Mouse (Mus musculus) cerebellum, adult 2 months (tissue): Measurements from ENCODE around the gene 1110032A03Rik. TPM values are rescaled to one million over a fixed set of nuclear protein-coding genes. Genes with fewer than 3 reads are reported as not detected.

Source experiments
- DNase-seq, 2 experiments: peaks; one replicate each; pipeline ENCODE4 v3.0.0; 2021
- H3K27ac ChIP-seq: fragments of 200-500 bp; 2 replicates; pipeline ENCODE4 v1.5.1; 2012; ENCODE audit warnings: low read length, control low read depth, inconsistent platforms; ENCODE audit not compliant: insufficient read depth
- H3K27me3 ChIP-seq: fragments of 200-500 bp; 2 replicates; pipeline ENCODE4 v1.6.1; 2012; ENCODE audit warnings: inconsistent platforms, mild to moderate bottlenecking, low read length, moderate library complexity; ENCODE audit not compliant: control insufficient read depth, insufficient read depth
- H3K4me1 ChIP-seq: fragments of 200-500 bp; 2 replicates; pipeline ENCODE4 v1.6.1; 2011; ENCODE audit warnings: low read length; ENCODE audit not compliant: control insufficient read depth, insufficient read depth
- H3K4me3 ChIP-seq: fragments of 200-500 bp; replicated peaks from 2 replicates; pipeline ENCODE3; 2011; ENCODE audit warnings: mild to moderate bottlenecking, low read depth, low read length, control low read depth; ENCODE audit not compliant: insufficient read depth
- CTCF ChIP-seq: fragments of 200-500 bp; IDR thresholded peaks from 2 replicates; pipeline ENCODE4 v1.5.1; 2011; ENCODE audit warnings: low read depth, mild to moderate bottlenecking, control low read depth, low read length, moderate library complexity, borderline replicate concordance; ENCODE audit not compliant: insufficient read depth
- POLR2A ChIP-seq: fragments of 200-500 bp; IDR thresholded peaks from 2 replicates; pipeline ENCODE4 v1.6.1; 2011; ENCODE audit warnings: low read length, control low read depth, borderline replicate concordance; ENCODE audit not compliant: insufficient read depth
- WGBS: fragments of 180-500 bp; shearing (Covaris S2); methylation state at CpG from one replicate; pipeline ENCODE4 v1.1.7; 2018; 5-methylcytosine and 5-hydroxymethylcytosine counted together
- polyA plus RNA-seq: library from polyadenylated mRNA; depleted of rRNA; stranded (reverse); fragments of >200 nt; gene quantifications from 2 replicates; pipeline ENCODE4 v1.2.3, GENCODE M21; 2012

The 1110032A03Rik gene
- polyA plus RNA-seq, 1 experiment, result 87.8 TPM

- Histone ChIP-seq H3K27ac (no peak overlapping the region), H3K27me3 (no peaks in the 10 kb centered on the region), H3K4me1 (no peaks in the 10 kb centered on the region), H3K4me3 (no peak overlapping the region)
- 78% methylated on average over 8 of the region's 8 CpGs for WGBS
- TF ChIP-seq POLR2A, result no peak
- TF ChIP-seq CTCF, result no peak
- DNase-seq, result no peak
These were observed 21.5 kb upstream of the 1110032A03Rik start for GRCm38 (mm10) chr9:50796776-50797175.

GRCm38 (mm10) chr9:50795266-50795665 lies 19.9 kb upstream of the 1110032A03Rik start:
- no peak for DNase-seq
- Histone ChIP-seq H3K27me3 (no peaks in the 10 kb centered on the region), H3K4me3 (no peak overlapping the region), H3K27ac (no peak overlapping the region), H3K4me1 (no peaks in the 10 kb centered on the region)
- no peak for TF ChIP-seq POLR2A
- no peak for TF ChIP-seq CTCF
- 55% methylated on average over 3 of the region's 3 CpGs for WGBS

- 78% methylated on average over 2 of the region's 2 CpGs for WGBS
- H3K27me3 ChIP-seq, result no peaks in the 10 kb centered on the region
- no peaks in the 10 kb centered on the region for H3K4me1 ChIP-seq
- TF ChIP-seq POLR2A, result no peak
- TF ChIP-seq CTCF, result peak; percentile 29; the same call in 1 of the 2 replicates
- H3K27ac ChIP-seq, result no peak overlapping the region
- peak in 1 of 2 experiments; percentile 26 for DNase-seq
- H3K4me3 ChIP-seq, result no peak overlapping the region
These were observed 6.8 kb upstream of the 1110032A03Rik start for GRCm38 (mm10) chr9:50782155-50782554.

DNA sequence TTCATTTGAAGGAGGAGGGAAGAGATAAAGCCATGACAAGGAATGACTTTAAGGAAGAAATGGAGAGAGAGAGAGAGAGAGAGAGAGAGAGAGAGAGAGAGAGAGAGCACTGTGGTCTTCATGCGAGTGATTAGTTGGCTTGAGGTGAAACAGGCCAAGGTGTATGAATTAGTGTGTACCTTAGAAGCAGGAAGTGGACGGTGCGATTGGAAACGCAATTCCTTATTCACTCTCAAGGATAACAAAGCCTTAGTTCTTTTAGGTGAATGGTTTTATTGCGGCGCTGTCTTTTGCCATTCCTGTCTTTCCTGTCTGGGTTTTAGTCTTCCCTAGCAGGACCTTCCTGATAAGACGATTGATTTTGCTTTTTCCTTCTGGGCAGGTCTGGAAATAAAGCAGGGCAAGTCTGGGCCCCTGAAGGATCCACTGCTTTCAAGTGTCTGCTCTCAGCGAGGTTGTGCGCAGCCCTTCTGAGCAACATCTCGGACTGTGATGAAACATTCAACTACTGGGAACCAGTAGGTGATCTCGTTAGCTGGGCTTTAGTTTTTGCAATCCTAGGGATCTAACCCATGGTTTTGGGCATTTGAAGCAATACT lies 941 bp upstream of the 1110032A03Rik start:
- DNase-seq, result no peak
- Histone ChIP-seq H3K4me3 (peak overlapping the region; percentile 61), H3K4me1 (peaks cover 8% of the 10 kb centered on the region; the same call in 1 of the 2 replicates), H3K27me3 (no peaks in the 10 kb centered on the region), H3K27ac (no peak overlapping the region)
- 71% methylated on average over 11 of the region's 11 CpGs for WGBS
- TF ChIP-seq CTCF (no peak), POLR2A (no peak)

- Histone ChIP-seq H3K4me1 (peaks cover 8% of the 10 kb centered on the region; the same call in 1 of the 2 replicates), H3K27me3 (no peaks in the 10 kb centered on the region), H3K27ac (no peak overlapping the region), H3K4me3 (peak overlapping the region; percentile 61)
- TF ChIP-seq CTCF, result no peak
- TF ChIP-seq POLR2A, result no peak
- WGBS, result under 1% methylated on average over 30 of the region's 30 CpGs
- DNase-seq, result no peak
These were observed 374 bp upstream of the 1110032A03Rik start for GRCm38 (mm10) chr9:50775662-50776126.

- TF ChIP-seq POLR2A (no peak), CTCF (no peak)
- peaks cover 8% of the 10 kb centered on the region; the same call in 1 of the 2 replicates for H3K4me1 ChIP-seq
- H3K4me3 ChIP-seq, result no peak overlapping the region
- no peak for DNase-seq
- no peaks in the 10 kb centered on the region for H3K27me3 ChIP-seq
- no peak overlapping the region for H3K27ac ChIP-seq
- 80% methylated on average over 4 of the region's 4 CpGs for WGBS
These were observed 1.3 kb downstream of the 1110032A03Rik start for GRCm38 (mm10) chr9:50774026-50774462.

DNA sequence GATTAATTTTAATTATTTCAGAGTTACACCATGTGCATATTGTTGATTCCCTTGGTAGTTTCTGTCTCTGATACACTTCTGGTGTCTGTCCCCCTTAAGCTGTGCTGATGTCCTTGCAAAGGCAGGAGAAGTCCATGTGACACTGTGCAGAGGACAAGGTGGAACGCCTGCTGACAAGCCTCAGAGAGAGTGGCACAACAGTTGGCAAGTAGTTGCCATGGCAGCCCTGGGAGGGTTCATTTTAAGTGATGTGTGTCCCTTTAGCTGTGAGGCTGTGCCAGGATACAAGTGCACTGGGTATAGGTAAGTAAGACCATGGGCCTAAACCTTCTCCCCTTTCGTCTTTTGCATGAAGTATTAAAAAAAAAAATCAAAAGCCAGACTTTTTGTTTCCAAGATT lies 5.3 kb downstream of the 1110032A03Rik start:
- 73% methylated on average over 2 of the region's 2 CpGs for whole genome bisulfite sequencing
- peaks cover 4% of the 10 kb centered on the region; the same call in 1 of the 2 replicates for H3K4me1 ChIP-seq
- no peaks in the 10 kb centered on the region for H3K27me3 ChIP-seq
- H3K4me3 ChIP-seq, result no peak overlapping the region
- no peak for TF ChIP-seq POLR2A
- no peak for TF ChIP-seq CTCF
- no peak overlapping the region for H3K27ac ChIP-seq
- DNase-seq, result no peak

- H3K4me3 ChIP-seq, result peak within 1 kb of the TSS; percentile 69
- H3K4me1 ChIP-seq, result no peaks in the 10 kb centered on the region
- peak; percentile 66; the same call in 1 of the 2 replicates for TF ChIP-seq POLR2A
- TF ChIP-seq CTCF, result peak; percentile 61
- peak; percentile 99 for DNase-seq
- peak within 1 kb of the TSS; percentile 58 for H3K27ac ChIP-seq
- WGBS, result 3% methylated on average over 59 of the region's 59 CpGs
- no peaks in the 10 kb centered on the region for H3K27me3 ChIP-seq
These were observed 7.0 kb downstream of the 1110032A03Rik start, which contains the start of gene Fdxacb1 for GRCm38 (mm10) chr9:50768107-50769002. Fdxacb1 (plus strand) TSS chr9:50768236.
